Mouse (Mus musculus) stomach, embryonic 14.5 days (tissue): ENCODE data around the gene Myo16. TPM values are rescaled to one million over a fixed set of nuclear protein-coding genes. Genes with fewer than 3 reads are reported as not detected.

Experiments
- ATAC-seq: fragments of 200-750 bp; cut with Nextera tagmentation; 2 replicates; pipeline ENCODE4 v1.8.0; 2017; ENCODE audit warnings: low read depth, moderate TSS enrichment; ENCODE audit not compliant: insufficient number of reproducible peaks, insufficient read depth, low FRiP score
- H3K27ac ChIP-seq: fragments of 300-500 bp; sonication (generic); 2 replicates; pipeline ENCODE4 v1.5.1; 2014; ENCODE audit warnings: mild to moderate bottlenecking, low read length, moderate library complexity, mixed read lengths
- H3K27me3 ChIP-seq: fragments of 300-500 bp; sonication (generic); 2 replicates; pipeline ENCODE4 v1.6.1; 2014; ENCODE audit warnings: low read length, control low read depth, mixed read lengths; ENCODE audit not compliant: control insufficient read depth, insufficient read depth
- H3K36me3 ChIP-seq: fragments of 300-500 bp; sonication (generic); 2 replicates; pipeline ENCODE4 v1.6.1; 2014; ENCODE audit warnings: mild to moderate bottlenecking, control low read depth, low read length, moderate library complexity, mixed read lengths; ENCODE audit not compliant: control insufficient read depth, insufficient read depth
- H3K4me1 ChIP-seq: fragments of 300-500 bp; sonication (generic); 2 replicates; pipeline ENCODE4 v1.6.1; 2014; ENCODE audit warnings: low read length, control low read depth, mixed read lengths; ENCODE audit not compliant: control insufficient read depth, insufficient read depth
- H3K4me2 ChIP-seq: fragments of 300-500 bp; sonication (generic); replicated peaks from 2 replicates; pipeline ENCODE4 v1.6.1; 2014; ENCODE audit warnings: low read depth, low read length, control low read depth
- H3K4me3 ChIP-seq: fragments of 300-500 bp; sonication (generic); 2 replicates; pipeline ENCODE4 v1.5.1; 2014; ENCODE audit warnings: low read depth, low read length, control low read depth
- H3K9ac ChIP-seq: fragments of 300-500 bp; sonication (generic); replicated peaks from 2 replicates; pipeline ENCODE4 v1.6.1; 2014; ENCODE audit warnings: low read depth, mild to moderate bottlenecking, control low read depth, low read length, moderate library complexity, mixed read lengths
- H3K9me3 ChIP-seq: fragments of 300-500 bp; sonication (generic); 2 replicates; pipeline ENCODE4 v1.6.1; 2016; ENCODE audit warnings: low read depth, low read length, control low read depth; ENCODE audit not compliant: control insufficient read depth
- WGBS: fragments of 180-500 bp; shearing (Covaris S2); extraction: QIAGEN DNeasy Blood & Tissue Kit; methylation state at CpG from one replicate; pipeline ENCODE4 v1.1.7; 2014; 5-methylcytosine and 5-hydroxymethylcytosine counted together
- polyA plus RNA-seq: library from polyadenylated mRNA; unstranded; fragments of >200 nt; fragmentation: Nextera tagmentation; extraction: Ambion mirVana; gene quantifications from 2 replicates; pipeline ENCODE4 v1.2.1, GENCODE M21; 2014

The Myo16 gene
- polyA plus RNA-seq, 1 experiment from 2014 or later, result 6.4 TPM

GRCm38 (mm10) chr8:10519276-10519675 lies 365.6 kb downstream of the Myo16 start:
- no peak for ATAC-seq
- Histone ChIP-seq H3K36me3 (no peaks in the 10 kb centered on the region), H3K9ac (no peak overlapping the region), H3K4me1 (no peaks in the 10 kb centered on the region), H3K27me3 (no peaks in the 10 kb centered on the region), H3K4me3 (no peak overlapping the region), H3K9me3 (no peaks in the 10 kb centered on the region), H3K27ac (no peak overlapping the region), H3K4me2 (no peak overlapping the region)
- WGBS, result 75% methylated on average over 7 of the region's 7 CpGs

GRCm38 (mm10) chr8:10521463-10521862 lies 367.8 kb downstream of the Myo16 start:
- Histone ChIP-seq H3K4me2 (no peak overlapping the region), H3K36me3 (no peaks in the 10 kb centered on the region), H3K27me3 (no peaks in the 10 kb centered on the region), H3K4me1 (no peaks in the 10 kb centered on the region), H3K9me3 (no peaks in the 10 kb centered on the region), H3K27ac (no peak overlapping the region), H3K9ac (no peak overlapping the region), H3K4me3 (no peak overlapping the region)
- 84% methylated on average over 4 of the region's 4 CpGs for WGBS
- ATAC-seq, result no peak

- no peak overlapping the region for H3K4me3 ChIP-seq
- no peak overlapping the region for H3K27ac ChIP-seq
- ATAC-seq, result no peak
- H3K36me3 ChIP-seq, result no peaks in the 10 kb centered on the region
- no peaks in the 10 kb centered on the region for H3K4me1 ChIP-seq
- H3K9ac ChIP-seq, result no peak overlapping the region
- H3K4me2 ChIP-seq, result no peak overlapping the region
- WGBS, result 65% methylated on average over 4 of the region's 4 CpGs
- no peaks in the 10 kb centered on the region for H3K9me3 ChIP-seq
- H3K27me3 ChIP-seq, result no peaks in the 10 kb centered on the region
Measured at GRCm38 (mm10) chr8:10525686-10526085, 372.0 kb downstream of the Myo16 start.

GRCm38 (mm10) chr8:10526616-10527015 lies 372.9 kb downstream of the Myo16 start:
- H3K27ac ChIP-seq, result no peak overlapping the region
- H3K4me2 ChIP-seq, result no peak overlapping the region
- H3K36me3 ChIP-seq, result no peaks in the 10 kb centered on the region
- H3K4me1 ChIP-seq, result no peaks in the 10 kb centered on the region
- no peaks in the 10 kb centered on the region for H3K9me3 ChIP-seq
- H3K4me3 ChIP-seq, result no peak overlapping the region
- WGBS, result 64% methylated on average over 5 of the region's 5 CpGs
- ATAC-seq, result no peak
- no peaks in the 10 kb centered on the region for H3K27me3 ChIP-seq
- no peak overlapping the region for H3K9ac ChIP-seq

- Histone ChIP-seq H3K4me2 (no peak overlapping the region), H3K4me3 (no peak overlapping the region), H3K27me3 (no peaks in the 10 kb centered on the region), H3K27ac (no peak overlapping the region), H3K9me3 (no peaks in the 10 kb centered on the region), H3K9ac (no peak overlapping the region), H3K36me3 (no peaks in the 10 kb centered on the region), H3K4me1 (no peaks in the 10 kb centered on the region)
- ATAC-seq, result no peak
- WGBS, result 77% methylated on average over 16 of the region's 16 CpGs
Measured at GRCm38 (mm10) chr8:10534619-10535286, 381.0 kb downstream of the Myo16 start.

GRCm38 (mm10) chr8:10538319-10538718 lies 384.6 kb downstream of the Myo16 start:
- Histone ChIP-seq H3K9me3 (no peaks in the 10 kb centered on the region), H3K36me3 (no peaks in the 10 kb centered on the region), H3K4me1 (no peaks in the 10 kb centered on the region), H3K9ac (no peak overlapping the region), H3K4me3 (no peak overlapping the region), H3K27me3 (no peaks in the 10 kb centered on the region), H3K27ac (no peak overlapping the region), H3K4me2 (no peak overlapping the region)
- ATAC-seq, result no peak
- WGBS, result 67% methylated on average over 6 of the region's 6 CpGs

- H3K27ac ChIP-seq, result no peak overlapping the region
- H3K36me3 ChIP-seq, result no peaks in the 10 kb centered on the region
- no peaks in the 10 kb centered on the region for H3K4me1 ChIP-seq
- peaks cover 4% of the 10 kb centered on the region; the same call in 1 of the 2 replicates for H3K9me3 ChIP-seq
- no peak for ATAC-seq
- WGBS, result 78% methylated on average over 4 of the region's 4 CpGs
- H3K4me3 ChIP-seq, result no peak overlapping the region
- no peak overlapping the region for H3K9ac ChIP-seq
- no peaks in the 10 kb centered on the region for H3K27me3 ChIP-seq
- H3K4me2 ChIP-seq, result no peak overlapping the region
Measured at GRCm38 (mm10) chr8:10539665-10540064, 386.0 kb downstream of the Myo16 start.

- WGBS, result 85% methylated on average over 3 of the region's 3 CpGs
- H3K9ac ChIP-seq, result no peak overlapping the region
- H3K9me3 ChIP-seq, result peaks cover 4% of the 10 kb centered on the region; the same call in 1 of the 2 replicates
- no peak overlapping the region for H3K4me3 ChIP-seq
- ATAC-seq, result no peak
- no peak overlapping the region for H3K4me2 ChIP-seq
- H3K4me1 ChIP-seq, result no peaks in the 10 kb centered on the region
- no peaks in the 10 kb centered on the region for H3K27me3 ChIP-seq
- H3K27ac ChIP-seq, result no peak overlapping the region
- H3K36me3 ChIP-seq, result no peaks in the 10 kb centered on the region
Measured at GRCm38 (mm10) chr8:10545890-10546289, 392.2 kb downstream of the Myo16 start.

- WGBS, result 86% methylated on average over 8 of the region's 8 CpGs
- H3K9ac ChIP-seq, result no peak overlapping the region
- ATAC-seq, result no peak
- no peaks in the 10 kb centered on the region for H3K27me3 ChIP-seq
- no peak overlapping the region for H3K4me2 ChIP-seq
- H3K36me3 ChIP-seq, result no peaks in the 10 kb centered on the region
- H3K9me3 ChIP-seq, result peaks cover 4% of the 10 kb centered on the region; the same call in 1 of the 2 replicates
- no peak overlapping the region for H3K27ac ChIP-seq
- no peak overlapping the region for H3K4me3 ChIP-seq
- H3K4me1 ChIP-seq, result no peaks in the 10 kb centered on the region
Measured at GRCm38 (mm10) chr8:10546519-10546918, 392.8 kb downstream of the Myo16 start.
